Mouse (Mus musculus) megakaryocyte, embryonic 14.5 days (primary cell): ENCODE results near the gene Azin2. TPM values are rescaled to one million over a fixed set of nuclear protein-coding genes. Genes with fewer than 3 reads are reported as not detected.

ENCODE experiments used
- H3K27me3 ChIP-seq: replicated peaks from 2 replicates; pipeline ENCODE3; 2012; ENCODE audit warnings: inconsistent platforms
- H3K36me3 ChIP-seq: replicated peaks from 2 replicates; pipeline ENCODE3; 2012; ENCODE audit warnings: low read length, inconsistent platforms, mixed read lengths
- H3K4me1 ChIP-seq: 2 replicates; pipeline ENCODE4 v1.6.1; 2012; ENCODE audit warnings: inconsistent platforms
- H3K4me3 ChIP-seq: replicated peaks from 2 replicates; pipeline ENCODE3; 2012; ENCODE audit warnings: moderate library complexity, mild to moderate bottlenecking, inconsistent platforms
- H3K9me3 ChIP-seq: 2 replicates; pipeline ENCODE4 v1.6.1; 2012; ENCODE audit warnings: inconsistent platforms
- FLI1 ChIP-seq: IDR thresholded peaks from 2 replicates; pipeline ENCODE4 v1.6.1; 2012; ENCODE audit warnings: low read length, inconsistent platforms, mixed read lengths
- GATA1 ChIP-seq: IDR thresholded peaks from 3 replicates; pipeline ENCODE4 v1.6.1; 2012; ENCODE audit warnings: mixed read lengths, low read length, inconsistent platforms, borderline replicate concordance
- polyA plus RNA-seq: library from polyadenylated mRNA; stranded (reverse); fragments of >175 nt; gene quantifications from 2 replicates; pipeline ENCODE4 v1.2.3, GENCODE M21; 2012; ENCODE audit warnings: low replicate concordance; ENCODE audit not compliant: insufficient read depth

The Azin2 gene
- polyA plus RNA-seq, 1 experiment, result 12.2 TPM

DNA sequence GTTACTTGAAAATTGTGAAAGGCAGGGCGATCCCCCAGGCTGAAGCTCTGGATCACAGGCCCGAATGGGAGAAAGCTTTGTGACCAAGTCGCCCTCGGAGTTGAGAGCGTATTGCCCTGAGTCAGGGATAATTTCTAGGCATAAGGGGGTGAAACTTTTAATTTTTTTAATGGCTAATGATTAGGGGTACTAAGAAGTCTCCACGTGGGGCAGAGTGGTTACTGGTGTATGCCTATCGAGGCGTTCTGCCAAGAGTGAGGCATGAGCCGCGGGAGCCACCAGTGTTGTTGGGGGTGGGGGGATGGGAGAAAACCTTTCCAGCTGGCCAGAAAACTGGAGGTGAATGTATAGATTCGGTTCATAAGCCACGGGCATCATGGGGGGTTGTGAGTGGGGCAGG, 31.4 kb upstream of the Azin2 start:
- H3K27me3 ChIP-seq, result peaks cover 4% of the 10 kb centered on the region
- peak overlapping the region; percentile 97 for H3K4me3 ChIP-seq
- H3K36me3 ChIP-seq, result peaks cover 40% of the 10 kb centered on the region
- H3K4me1 ChIP-seq, result peaks cover 59% of the 10 kb centered on the region
- peaks cover 5% of the 10 kb centered on the region; the same call in 1 of the 2 replicates for H3K9me3 ChIP-seq
- no peak for TF ChIP-seq GATA1
- TF ChIP-seq FLI1, result no peak

DNA sequence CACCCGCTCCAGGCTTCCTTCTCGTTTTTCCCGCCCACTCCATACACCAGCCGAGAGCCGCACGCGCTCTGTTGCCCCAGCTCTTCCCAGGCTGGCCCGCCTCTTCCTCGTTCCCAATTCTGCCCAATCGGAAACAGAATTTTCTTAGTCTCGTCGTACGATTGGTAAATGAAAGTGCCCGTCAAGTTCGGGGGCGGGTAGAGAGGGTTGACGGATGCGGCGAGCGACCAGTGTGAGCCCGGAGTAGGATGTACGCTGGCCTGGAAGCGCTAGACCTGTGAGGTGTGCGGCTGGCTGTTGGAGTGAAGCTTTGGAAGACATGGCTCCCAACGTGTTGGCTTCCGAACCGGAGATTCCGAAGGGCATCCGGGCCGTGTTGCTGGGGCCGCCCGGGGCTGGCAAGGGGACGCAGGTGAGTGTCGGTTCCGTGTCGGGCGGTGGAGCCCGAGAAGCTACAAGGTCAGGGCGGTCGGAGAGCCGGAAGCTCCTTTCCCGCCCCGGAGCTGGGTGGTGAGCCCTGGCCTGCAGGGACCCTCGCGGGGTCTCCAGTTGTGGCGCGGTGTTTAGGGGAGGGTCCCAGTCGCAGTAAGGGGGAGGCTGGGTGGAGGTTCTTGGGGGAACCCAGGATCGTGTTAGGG, 30.9 kb upstream of the Azin2 start:
- H3K4me1 ChIP-seq, result peaks cover 53% of the 10 kb centered on the region
- no peak for TF ChIP-seq GATA1
- TF ChIP-seq FLI1, result no peak
- H3K27me3 ChIP-seq, result peaks cover 5% of the 10 kb centered on the region
- H3K4me3 ChIP-seq, result peak overlapping the region; percentile 97
- peaks cover 6% of the 10 kb centered on the region; the same call in 1 of the 2 replicates for H3K9me3 ChIP-seq
- peaks cover 35% of the 10 kb centered on the region for H3K36me3 ChIP-seq

DNA sequence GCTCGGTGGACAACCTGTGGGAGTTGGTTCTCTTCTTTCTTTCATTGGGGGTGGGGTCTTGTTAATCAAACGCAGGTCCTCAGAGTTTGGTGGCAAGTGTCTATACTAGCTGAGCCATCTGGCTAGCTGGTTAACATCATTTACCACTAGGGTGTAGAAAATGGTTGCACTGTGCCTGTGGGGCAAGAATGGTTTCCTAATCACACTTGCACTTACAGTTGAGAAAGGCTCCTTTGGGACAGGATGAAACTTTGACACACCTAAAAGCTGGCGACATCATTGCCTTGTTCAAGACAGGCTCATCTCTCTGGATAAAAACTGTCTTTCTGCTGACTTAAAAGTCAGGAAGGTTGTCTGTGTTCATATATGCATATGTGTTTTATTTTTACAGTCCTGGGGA, 29.9 kb upstream of the Azin2 start:
- Histone ChIP-seq H3K4me3 (no peak overlapping the region), H3K36me3 (peaks cover 26% of the 10 kb centered on the region), H3K9me3 (peaks cover 6% of the 10 kb centered on the region; the same call in 1 of the 2 replicates), H3K27me3 (peaks cover 7% of the 10 kb centered on the region), H3K4me1 (peaks cover 44% of the 10 kb centered on the region)
- TF ChIP-seq FLI1 (no peak), GATA1 (no peak)

DNA sequence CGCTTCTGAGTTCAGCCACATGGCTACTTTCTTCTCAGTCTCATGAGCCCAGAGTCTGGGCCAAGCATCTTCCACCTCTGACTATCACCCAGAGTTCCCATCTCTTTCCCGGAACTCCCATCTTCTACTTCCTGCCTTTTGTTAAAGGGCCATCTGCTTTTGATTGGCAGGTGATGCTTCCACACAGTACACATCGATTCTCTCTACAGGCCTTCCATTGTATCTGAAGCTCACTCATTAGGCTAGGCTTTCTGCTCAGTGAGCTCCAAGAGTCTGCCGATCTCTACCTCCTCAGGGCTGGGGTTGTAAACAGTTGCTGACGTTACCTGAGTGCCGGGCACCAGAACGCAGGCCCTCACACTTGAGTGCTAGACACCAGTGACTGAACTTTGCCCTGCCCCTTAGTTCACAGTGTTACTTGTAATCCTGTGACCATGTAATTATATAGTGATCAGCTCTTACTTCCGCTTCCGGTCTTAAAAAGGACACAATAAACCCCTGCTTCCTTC, 29.3 kb upstream of the Azin2 start, which contains the start of gene Ak2:
Gene Ak2, plus strand, starts transcription at position 459 of the 509 bp plus-strand sequence.
- Histone ChIP-seq H3K9me3 (peaks cover 6% of the 10 kb centered on the region; the same call in 1 of the 2 replicates), H3K4me1 (peaks cover 37% of the 10 kb centered on the region), H3K27me3 (peaks cover 9% of the 10 kb centered on the region), H3K4me3 (peak within 1 kb of the TSS; percentile 97), H3K36me3 (peaks cover 20% of the 10 kb centered on the region)
- no peak for TF ChIP-seq FLI1

DNA sequence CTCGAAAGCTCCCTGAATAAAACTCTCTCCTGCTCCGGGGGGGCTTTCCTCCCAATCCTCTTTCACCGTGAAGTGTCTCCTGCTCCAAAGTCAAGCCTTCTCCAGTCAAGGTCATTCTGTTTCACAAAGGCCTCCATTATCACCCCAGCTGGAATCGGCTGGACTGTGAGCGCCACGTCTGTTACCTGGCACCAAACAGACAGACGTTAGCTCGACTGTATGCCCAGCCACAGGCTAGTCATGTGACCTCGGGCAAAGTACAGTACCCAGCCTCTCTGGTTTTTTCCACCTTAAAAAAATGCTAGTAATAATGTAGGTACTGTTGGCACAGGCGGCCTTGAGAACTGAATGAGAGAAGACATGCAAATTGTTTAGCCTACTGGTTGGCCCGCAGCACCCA, 27.4 kb upstream of the Azin2 start:
- H3K4me3 ChIP-seq, result no peak overlapping the region
- peaks cover 6% of the 10 kb centered on the region; the same call in 1 of the 2 replicates for H3K9me3 ChIP-seq
- TF ChIP-seq GATA1, result no peak
- no peak for TF ChIP-seq FLI1
- H3K27me3 ChIP-seq, result peaks cover 9% of the 10 kb centered on the region
- H3K36me3 ChIP-seq, result peaks cover 2% of the 10 kb centered on the region
- peaks cover 20% of the 10 kb centered on the region for H3K4me1 ChIP-seq

DNA sequence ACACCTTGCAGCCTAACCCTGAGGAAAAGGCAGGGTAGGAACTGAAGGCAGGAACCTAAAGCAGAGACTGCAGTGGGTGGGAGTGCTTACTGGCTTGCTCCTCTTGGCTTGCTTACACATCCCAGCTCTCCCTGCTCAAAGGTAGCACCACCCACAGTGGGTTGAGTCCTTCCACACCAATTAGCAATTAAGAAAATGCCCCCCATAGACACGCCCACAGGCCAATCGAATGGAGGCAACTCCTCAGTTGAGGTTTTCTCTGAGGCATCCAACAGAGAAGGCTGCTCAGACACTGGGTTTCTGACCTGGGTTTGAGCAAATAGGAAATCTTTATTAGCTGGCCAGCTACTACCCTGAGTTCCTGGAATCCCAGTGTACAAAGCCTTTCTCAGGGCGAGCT, 26.7 kb upstream of the Azin2 start:
- Histone ChIP-seq H3K27me3 (peaks cover 14% of the 10 kb centered on the region), H3K4me1 (peaks cover 20% of the 10 kb centered on the region), H3K36me3 (no peaks in the 10 kb centered on the region), H3K9me3 (peaks cover 6% of the 10 kb centered on the region; the same call in 1 of the 2 replicates), H3K4me3 (no peak overlapping the region)
- no peak for TF ChIP-seq GATA1
- TF ChIP-seq FLI1, result no peak

DNA sequence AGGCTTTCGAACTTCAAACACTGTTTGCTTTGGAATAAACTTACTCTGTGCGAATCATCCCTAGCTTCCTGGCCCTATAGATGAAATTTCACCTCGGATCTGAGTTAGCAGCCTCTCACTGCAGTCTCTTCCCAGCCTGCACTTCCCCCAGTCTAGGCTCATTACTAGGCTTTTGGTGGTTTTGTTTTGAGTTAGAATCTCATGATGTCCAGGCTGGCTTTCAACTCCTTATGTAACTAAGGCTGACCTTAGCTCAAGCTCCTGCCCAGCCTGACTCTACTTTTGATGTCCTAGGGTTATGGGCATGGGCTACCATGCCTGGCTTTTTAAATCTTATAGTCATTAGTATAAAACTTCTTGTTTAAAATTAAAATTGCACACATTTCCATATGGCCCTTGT, 22.4 kb upstream of the Azin2 start:
- Histone ChIP-seq H3K27me3 (peaks cover 25% of the 10 kb centered on the region), H3K36me3 (no peaks in the 10 kb centered on the region), H3K9me3 (peaks cover 16% of the 10 kb centered on the region), H3K4me1 (peaks cover 48% of the 10 kb centered on the region), H3K4me3 (no peak overlapping the region)
- TF ChIP-seq FLI1 (no peak), GATA1 (no peak)

DNA sequence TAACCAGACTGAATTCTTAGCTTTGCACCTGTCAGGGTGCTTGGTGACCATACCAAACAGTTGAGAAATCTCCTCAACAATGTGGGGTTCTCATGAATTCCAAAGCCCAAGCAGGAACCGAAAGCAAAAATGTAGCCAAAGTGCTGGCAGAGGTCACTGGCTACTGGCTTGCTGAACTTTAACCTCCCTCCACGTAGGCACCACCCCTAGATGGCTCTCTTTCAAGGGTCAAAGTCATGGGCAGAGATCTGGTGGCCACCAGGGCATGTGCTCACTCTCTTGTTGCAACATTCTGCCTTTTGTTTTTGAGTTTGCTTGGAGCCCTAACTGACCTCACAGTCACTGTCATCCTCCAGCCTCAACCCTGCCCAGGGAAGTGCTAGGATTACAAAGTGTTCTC, 21.4 kb upstream of the Azin2 start:
- Histone ChIP-seq H3K36me3 (no peaks in the 10 kb centered on the region), H3K4me1 (peaks cover 53% of the 10 kb centered on the region), H3K9me3 (peaks cover 11% of the 10 kb centered on the region), H3K4me3 (peak overlapping the region; percentile 28), H3K27me3 (peaks cover 22% of the 10 kb centered on the region)
- TF ChIP-seq FLI1 (no peak), GATA1 (no peak)

DNA sequence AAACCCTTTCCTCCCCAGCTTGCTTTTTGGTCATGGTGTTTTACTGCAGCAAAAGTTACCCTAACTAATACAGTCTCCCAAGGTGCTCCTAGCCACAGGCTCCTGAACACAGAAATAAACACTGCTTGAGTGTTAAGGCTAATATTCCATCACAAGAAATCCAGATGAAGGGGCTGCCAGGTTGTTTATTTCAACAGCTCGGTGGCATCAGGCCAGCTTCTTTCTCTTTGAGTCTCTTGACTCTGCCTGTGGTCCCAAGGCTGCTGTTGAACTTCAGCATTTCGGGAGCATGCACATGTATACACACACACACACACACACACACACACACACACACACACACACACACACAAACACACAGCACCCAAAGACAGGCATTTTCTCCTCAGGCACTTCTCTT, 20.9 kb upstream of the Azin2 start:
- H3K9me3 ChIP-seq, result peaks cover 11% of the 10 kb centered on the region
- no peaks in the 10 kb centered on the region for H3K36me3 ChIP-seq
- peaks cover 58% of the 10 kb centered on the region for H3K4me1 ChIP-seq
- no peak for TF ChIP-seq FLI1
- TF ChIP-seq GATA1, result no peak
- H3K27me3 ChIP-seq, result peaks cover 21% of the 10 kb centered on the region
- H3K4me3 ChIP-seq, result no peak overlapping the region

DNA sequence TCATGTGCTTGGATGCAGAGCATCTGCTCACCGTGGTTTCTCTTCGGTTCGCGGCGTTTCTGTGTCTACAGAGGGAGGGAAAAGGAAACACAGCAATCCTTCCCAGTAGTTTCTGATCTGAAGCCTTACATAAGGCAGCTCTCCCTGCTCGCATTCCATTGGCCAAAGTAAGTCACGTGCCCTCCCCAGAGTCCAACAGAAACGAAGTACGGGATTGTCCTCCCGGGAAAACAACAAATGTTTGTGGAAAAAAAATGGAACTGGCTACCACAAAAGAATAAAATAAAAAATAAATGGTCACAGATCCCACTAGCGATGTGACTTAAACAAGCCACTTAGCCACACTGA, 19.6 kb upstream of the Azin2 start:
- H3K9me3 ChIP-seq, result peaks cover 11% of the 10 kb centered on the region
- no peak for TF ChIP-seq GATA1
- TF ChIP-seq FLI1, result no peak
- no peaks in the 10 kb centered on the region for H3K36me3 ChIP-seq
- H3K4me3 ChIP-seq, result peak overlapping the region; percentile 75
- H3K27me3 ChIP-seq, result peaks cover 19% of the 10 kb centered on the region
- peaks cover 62% of the 10 kb centered on the region for H3K4me1 ChIP-seq
